Mouse (Mus musculus) intestine, embryonic 16.5 days (tissue): Measurements from ENCODE around the gene Wnt16. TPM values are rescaled to one million over a fixed set of nuclear protein-coding genes. Genes with fewer than 3 reads are reported as not detected.

Experiments
- ATAC-seq: fragments of 200-750 bp; cut with Nextera tagmentation; 2 replicates; pipeline ENCODE4 v1.8.0; 2017; ENCODE audit warnings: moderate TSS enrichment, moderate library complexity
- H3K27ac ChIP-seq: fragments of 300-500 bp; sonication (generic); 2 replicates; pipeline ENCODE4 v1.5.1; 2014; ENCODE audit warnings: mild to moderate bottlenecking, low read length
- H3K27me3 ChIP-seq: fragments of 300-500 bp; sonication (generic); replicated peaks from 2 replicates; pipeline ENCODE4 v1.6.1; 2014; ENCODE audit warnings: low read length, control low read depth, mixed read lengths; ENCODE audit not compliant: control insufficient read depth, insufficient read depth
- H3K36me3 ChIP-seq: fragments of 300-500 bp; sonication (generic); 2 replicates; pipeline ENCODE4 v1.6.1; 2014; ENCODE audit warnings: low read length, control low read depth; ENCODE audit not compliant: control insufficient read depth, insufficient read depth
- H3K4me1 ChIP-seq: fragments of 300-500 bp; sonication (generic); 2 replicates; pipeline ENCODE4 v1.6.1; 2014; ENCODE audit warnings: low read length, control low read depth, mixed read lengths; ENCODE audit not compliant: control insufficient read depth, insufficient read depth
- H3K4me2 ChIP-seq: fragments of 300-500 bp; sonication (generic); 2 replicates; pipeline ENCODE4 v1.6.1; 2014; ENCODE audit warnings: low read depth, low read length, control low read depth
- H3K4me3 ChIP-seq: fragments of 300-500 bp; sonication (generic); 2 replicates; pipeline ENCODE4 v1.5.1; 2014; ENCODE audit warnings: mild to moderate bottlenecking, low read length
- H3K9ac ChIP-seq: fragments of 300-500 bp; sonication (generic); 2 replicates; pipeline ENCODE4 v1.6.1; 2014; ENCODE audit warnings: low read depth, low read length
- H3K9me3 ChIP-seq: fragments of 300-500 bp; sonication (generic); 2 replicates; pipeline ENCODE4 v1.6.1; 2016; ENCODE audit warnings: low read length, control low read depth; ENCODE audit not compliant: control insufficient read depth
- WGBS: fragments of 180-500 bp; shearing (Covaris S2); extraction: QIAGEN DNeasy Blood & Tissue Kit; methylation state at CpG from one replicate; pipeline ENCODE4 v1.1.7; 2014; 5-methylcytosine and 5-hydroxymethylcytosine counted together
- polyA plus RNA-seq: library from polyadenylated mRNA; unstranded; fragments of >200 nt; fragmentation: Nextera tagmentation; extraction: Ambion mirVana; gene quantifications from 2 replicates; pipeline ENCODE4 v1.2.1, GENCODE M21; 2015

Gene Wnt16
- polyA plus RNA-seq, 1 experiment from 2014 or later, result 0.23 TPM

GRCm38 (mm10) chr6:22340779-22341178, 52.8 kb downstream of the Wnt16 start:
- no peak for ATAC-seq
- Histone ChIP-seq H3K4me2 (no peak overlapping the region), H3K27me3 (no peaks in the 10 kb centered on the region), H3K4me1 (peaks cover 13% of the 10 kb centered on the region; the same call in 1 of the 2 replicates), H3K9ac (no peak overlapping the region), H3K36me3 (peaks cover 6% of the 10 kb centered on the region; the same call in 1 of the 2 replicates), H3K9me3 (no peaks in the 10 kb centered on the region), H3K4me3 (no peak overlapping the region), H3K27ac (peak overlapping the region; percentile 51)
- WGBS, result 92% methylated on average over 14 of the region's 14 CpGs

GRCm38 (mm10) chr6:22343292-22343691, 55.3 kb downstream of the Wnt16 start:
- H3K27me3 ChIP-seq, result no peaks in the 10 kb centered on the region
- ATAC-seq, result peak; percentile 21; the same call in 1 of the 2 replicates
- no peak overlapping the region for H3K27ac ChIP-seq
- H3K4me3 ChIP-seq, result no peak overlapping the region
- WGBS, result 57% methylated on average over 3 of the region's 3 CpGs
- H3K9me3 ChIP-seq, result no peaks in the 10 kb centered on the region
- no peaks in the 10 kb centered on the region for H3K36me3 ChIP-seq
- H3K9ac ChIP-seq, result no peak overlapping the region
- H3K4me1 ChIP-seq, result peaks cover 24% of the 10 kb centered on the region
- H3K4me2 ChIP-seq, result no peak overlapping the region

- Histone ChIP-seq H3K9ac (no peak overlapping the region), H3K36me3 (no peaks in the 10 kb centered on the region), H3K4me2 (no peak overlapping the region), H3K4me3 (no peak overlapping the region), H3K4me1 (peaks cover 24% of the 10 kb centered on the region), H3K27me3 (no peaks in the 10 kb centered on the region), H3K9me3 (no peaks in the 10 kb centered on the region), H3K27ac (no peak overlapping the region)
- 68% methylated on average over 6 of the region's 6 CpGs for WGBS
- no peak for ATAC-seq
Measured at GRCm38 (mm10) chr6:22343706-22344105, 55.7 kb downstream of the Wnt16 start.

- no peak for ATAC-seq
- peak overlapping the region; percentile 56; the same call in 1 of the 2 replicates for H3K27ac ChIP-seq
Measured at GRCm38 (mm10) chr6:22344443-22344842, 56.4 kb downstream of the Wnt16 start.

GRCm38 (mm10) chr6:22347132-22347902, 59.3 kb downstream of the Wnt16 start:
- no peaks in the 10 kb centered on the region for H3K36me3 ChIP-seq
- peaks cover 24% of the 10 kb centered on the region for H3K4me1 ChIP-seq
- H3K9me3 ChIP-seq, result no peaks in the 10 kb centered on the region
- ATAC-seq, result no peak
- H3K4me3 ChIP-seq, result no peak overlapping the region
- WGBS, result 78% methylated on average over 8 of the region's 8 CpGs
- no peak overlapping the region for H3K9ac ChIP-seq
- H3K4me2 ChIP-seq, result no peak overlapping the region
- no peaks in the 10 kb centered on the region for H3K27me3 ChIP-seq
- H3K27ac ChIP-seq, result no peak overlapping the region

More at GRCm38 (mm10) chr6:22344443-22344842, 56.4 kb downstream of the Wnt16 start:
- H3K36me3 ChIP-seq, result no peaks in the 10 kb centered on the region
- no peak overlapping the region for H3K4me2 ChIP-seq
- no peaks in the 10 kb centered on the region for H3K27me3 ChIP-seq
- WGBS, result 51% methylated on average over 6 of the region's 6 CpGs
- no peak overlapping the region for H3K4me3 ChIP-seq
- H3K9me3 ChIP-seq, result no peaks in the 10 kb centered on the region
- H3K9ac ChIP-seq, result no peak overlapping the region
- peaks cover 24% of the 10 kb centered on the region for H3K4me1 ChIP-seq

Other genes with a start within 250 kb of the Wnt16 start
- 35.6 and 36.9 TPM in 2 replicates for gene Fam3c, start 68.0 kb downstream of the Wnt16 start, polyA plus RNA-seq